Mouse (Mus musculus): ENCODE results near the gene Aplnr. TPM values are rescaled to one million over a fixed set of nuclear protein-coding genes. Genes with fewer than 3 reads are reported as not detected.

Aplnr gene
- polyA plus RNA-seq, 1 experiment from 2014 or later, result 28.0 TPM

- Histone ChIP-seq H3K4me2 (replicated peaks; ENCODE audit: low read depth) (no peak overlapping the region), H3K9me3 (ENCODE audit: control insufficient read depth, low read length) (no peaks in the 10 kb centered on the region), H3K4me3 (ENCODE audit: low read depth, low read length) (no peak overlapping the region), H3K27me3 (ENCODE audit: control insufficient read depth, insufficient read depth, low read length) (no peaks in the 10 kb centered on the region), H3K4me1 (replicated peaks; ENCODE audit: control insufficient read depth, insufficient read depth) (no peaks in the 10 kb centered on the region; the same call in none of the 2 replicates), H3K27ac (replicated peaks) (no peak overlapping the region), H3K9ac (ENCODE audit: low read length) (no peak overlapping the region), H3K36me3 (ENCODE audit: control insufficient read depth, insufficient read depth, low read length) (no peaks in the 10 kb centered on the region)
- DNase-seq (ENCODE audit: low spot score) (no peak), ATAC-seq (ENCODE audit: low FRiP score, low TSS enrichment) (peak; percentile 53; the same call in 1 of the 2 replicates)
- 13% methylated on average over 3 of the region's 3 CpGs for WGBS
- TF ChIP-seq CTCF (IDR thresholded peaks at IDR 0.05; ENCODE audit: low read depth) (no peak), EP300 (optimal IDR thresholded peaks at IDR 0.05) (no peak)
Observed at GRCm38 (mm10) chr2:85172071-85172762, 36.2 kb downstream of the Aplnr start.

- no peaks in the 10 kb centered on the region; the same call in none of the 2 replicates for H3K4me1 ChIP-seq (replicated peaks; ENCODE audit: control insufficient read depth, insufficient read depth)
- TF ChIP-seq CTCF (IDR thresholded peaks at IDR 0.05; ENCODE audit: low read depth) (no peak), EP300 (optimal IDR thresholded peaks at IDR 0.05) (no peak)
- H3K9me3 ChIP-seq (ENCODE audit: control insufficient read depth, low read length), result no peaks in the 10 kb centered on the region
- H3K27ac ChIP-seq (replicated peaks), result no peak overlapping the region
- DNase-seq (ENCODE audit: low spot score), result no peak
- H3K9ac ChIP-seq (ENCODE audit: low read length), result no peak overlapping the region
- no peak overlapping the region for H3K4me2 ChIP-seq (replicated peaks; ENCODE audit: low read depth)
- WGBS, result 31% methylated on average over 2 of the region's 2 CpGs
- H3K4me3 ChIP-seq (ENCODE audit: low read depth, low read length), result no peak overlapping the region
- H3K27me3 ChIP-seq (ENCODE audit: control insufficient read depth, insufficient read depth, low read length), result no peaks in the 10 kb centered on the region
- no peaks in the 10 kb centered on the region for H3K36me3 ChIP-seq (ENCODE audit: control insufficient read depth, insufficient read depth, low read length)
- no peak for ATAC-seq (ENCODE audit: low FRiP score, low TSS enrichment)
Observed at GRCm38 (mm10) chr2:85172763-85173103, 36.7 kb downstream of the Aplnr start.

- TF ChIP-seq EP300 (optimal IDR thresholded peaks at IDR 0.05) (no peak), CTCF (IDR thresholded peaks at IDR 0.05; ENCODE audit: low read depth) (no peak)
- Histone ChIP-seq H3K9ac (ENCODE audit: low read length) (no peak overlapping the region), H3K4me2 (replicated peaks; ENCODE audit: low read depth) (no peak overlapping the region), H3K4me3 (ENCODE audit: low read depth, low read length) (no peak overlapping the region), H3K27me3 (ENCODE audit: control insufficient read depth, insufficient read depth, low read length) (no peaks in the 10 kb centered on the region), H3K36me3 (ENCODE audit: control insufficient read depth, insufficient read depth, low read length) (no peaks in the 10 kb centered on the region), H3K4me1 (replicated peaks; ENCODE audit: control insufficient read depth, insufficient read depth) (no peaks in the 10 kb centered on the region; the same call in none of the 2 replicates), H3K27ac (replicated peaks) (no peak overlapping the region), H3K9me3 (ENCODE audit: control insufficient read depth, low read length) (no peaks in the 10 kb centered on the region)
- DNase-seq (ENCODE audit: low spot score), result no peak
- 80% methylated on average over 6 of the region's 6 CpGs for WGBS
- ATAC-seq (ENCODE audit: low FRiP score, low TSS enrichment), result no peak
Observed at GRCm38 (mm10) chr2:85173545-85173944, 37.5 kb downstream of the Aplnr start.

GRCm38 (mm10) chr2:85178139-85178800, 42.2 kb downstream of the Aplnr start:
- TF ChIP-seq EP300 (optimal IDR thresholded peaks at IDR 0.05) (no peak), CTCF (IDR thresholded peaks at IDR 0.05; ENCODE audit: low read depth) (no peak)
- Histone ChIP-seq H3K4me1 (replicated peaks; ENCODE audit: control insufficient read depth, insufficient read depth) (no peaks in the 10 kb centered on the region), H3K27me3 (ENCODE audit: control insufficient read depth, insufficient read depth, low read length) (no peaks in the 10 kb centered on the region), H3K4me3 (ENCODE audit: low read depth, low read length) (no peak overlapping the region), H3K36me3 (ENCODE audit: control insufficient read depth, insufficient read depth, low read length) (no peaks in the 10 kb centered on the region), H3K9me3 (ENCODE audit: control insufficient read depth, low read length) (no peaks in the 10 kb centered on the region), H3K9ac (ENCODE audit: low read length) (no peak overlapping the region), H3K27ac (replicated peaks) (no peak overlapping the region), H3K4me2 (replicated peaks; ENCODE audit: low read depth) (no peak overlapping the region)
- ATAC-seq (ENCODE audit: low FRiP score, low TSS enrichment) (no peak), DNase-seq (ENCODE audit: low spot score) (no peak)
- WGBS, result 40% methylated on average over 4 of the region's 4 CpGs

- TF ChIP-seq EP300 (optimal IDR thresholded peaks at IDR 0.05) (no peak), CTCF (IDR thresholded peaks at IDR 0.05; ENCODE audit: low read depth) (no peak)
- DNase-seq (ENCODE audit: low spot score), result no peak
- WGBS, result 75% methylated on average over 6 of the region's 6 CpGs
- Histone ChIP-seq H3K27ac (replicated peaks) (no peak overlapping the region), H3K36me3 (ENCODE audit: control insufficient read depth, insufficient read depth, low read length) (no peaks in the 10 kb centered on the region), H3K27me3 (ENCODE audit: control insufficient read depth, insufficient read depth, low read length) (no peaks in the 10 kb centered on the region), H3K4me2 (replicated peaks; ENCODE audit: low read depth) (no peak overlapping the region), H3K9me3 (ENCODE audit: control insufficient read depth, low read length) (no peaks in the 10 kb centered on the region), H3K4me1 (replicated peaks; ENCODE audit: control insufficient read depth, insufficient read depth) (no peaks in the 10 kb centered on the region), H3K4me3 (ENCODE audit: low read depth, low read length) (no peak overlapping the region), H3K9ac (ENCODE audit: low read length) (no peak overlapping the region)
- no peak for ATAC-seq (ENCODE audit: low FRiP score, low TSS enrichment)
Observed at GRCm38 (mm10) chr2:85187582-85188151, 51.6 kb downstream of the Aplnr start.

Other genes starting within 250 kb of the Aplnr start
- 0.41 and 0.53 TPM in 2 replicates for gene Rtn4rl2, start 249.5 kb upstream of the Aplnr start, polyA plus RNA-seq (2015; fragmentation: Nextera tagmentation; extraction: Ambion mirVana)
- gene Slc43a3, start 199.6 kb upstream of the Aplnr start, polyA plus RNA-seq (2015; fragmentation: Nextera tagmentation; extraction: Ambion mirVana), result 14.3 and 16.5 TPM in 2 replicates
- 0.16 TPM in 1 of 2 replicates, not detected in the other for gene Prg2, start 155.8 kb upstream of the Aplnr start, polyA plus RNA-seq (2015; fragmentation: Nextera tagmentation; extraction: Ambion mirVana)
- gene Prg3, start 148.0 kb upstream of the Aplnr start, polyA plus RNA-seq (2015; fragmentation: Nextera tagmentation; extraction: Ambion mirVana), result not detected in 2 replicates
- gene Ssrp1, start 99.0 kb upstream of the Aplnr start, polyA plus RNA-seq (2015; fragmentation: Nextera tagmentation; extraction: Ambion mirVana), result 84.8 and 90.0 TPM in 2 replicates
- gene P2rx3, start 98.8 kb upstream of the Aplnr start, polyA plus RNA-seq (2015; fragmentation: Nextera tagmentation; extraction: Ambion mirVana), result 0.62 and 0.73 TPM in 2 replicates
- 32.9 and 34.0 TPM in 2 replicates for gene Tnks1bp1, start 88.2 kb upstream of the Aplnr start, polyA plus RNA-seq (2015; fragmentation: Nextera tagmentation; extraction: Ambion mirVana)
- gene Lrrc55, start 61.0 kb downstream of the Aplnr start, polyA plus RNA-seq (2015; fragmentation: Nextera tagmentation; extraction: Ambion mirVana), result 1.1 and 1.2 TPM in 2 replicates
- not detected in 2 replicates for gene Olfr987, start 203.1 kb downstream of the Aplnr start, polyA plus RNA-seq (2015; fragmentation: Nextera tagmentation; extraction: Ambion mirVana)
- not detected in 2 replicates for gene Olfr988, start 227.0 kb downstream of the Aplnr start, polyA plus RNA-seq (2015; fragmentation: Nextera tagmentation; extraction: Ambion mirVana)

All from stomach, postnatal 0 days (tissue).